Mouse (Mus musculus) midbrain, embryonic 12.5 days (tissue): ENCODE results near the gene Pdlim4. TPM values are rescaled to one million over a fixed set of nuclear protein-coding genes. Genes with fewer than 3 reads are reported as not detected.
A peak's percentile ranks its signal among the peaks of the same experiment; 100 is the strongest.

Experiments used
- ATAC-seq: fragments of 200-750 bp; cut with Nextera tagmentation; 2 replicates; pipeline ENCODE4 v1.8.0; 2017; ENCODE audit warnings: low read depth, moderate TSS enrichment, moderate library complexity; ENCODE audit not compliant: low FRiP score
- H3K27ac ChIP-seq: fragments of 300-500 bp; sonication (generic); replicated peaks from 2 replicates; pipeline ENCODE4 v1.5.1; 2016; ENCODE audit warnings: mild to moderate bottlenecking
- H3K27me3 ChIP-seq: fragments of 300-500 bp; sonication (generic); 2 replicates; pipeline ENCODE4 v1.6.1; 2016; ENCODE audit warnings: mild to moderate bottlenecking
- H3K36me3 ChIP-seq: fragments of 300-500 bp; sonication (generic); 2 replicates; pipeline ENCODE4 v1.6.1; 2016
- H3K4me1 ChIP-seq: fragments of 300-500 bp; sonication (generic); 2 replicates; pipeline ENCODE4 v1.6.1; 2016
- H3K4me2 ChIP-seq: fragments of 300-500 bp; sonication (generic); replicated peaks from 2 replicates; pipeline ENCODE4 v1.6.1; 2016; ENCODE audit warnings: mild to moderate bottlenecking, moderate library complexity
- H3K4me3 ChIP-seq: fragments of 300-500 bp; sonication (generic); 2 replicates; pipeline ENCODE4 v1.5.1; 2016; ENCODE audit warnings: mild to moderate bottlenecking
- H3K9ac ChIP-seq: fragments of 300-500 bp; sonication (generic); replicated peaks from 2 replicates; pipeline ENCODE4 v1.6.1; 2016; ENCODE audit warnings: mild to moderate bottlenecking, moderate library complexity
- H3K9me3 ChIP-seq: fragments of 300-500 bp; sonication (generic); 2 replicates; pipeline ENCODE4 v1.6.1; 2016; ENCODE audit warnings: mild to moderate bottlenecking
- whole genome bisulfite sequencing: fragments of 180-500 bp; shearing (Covaris S2); methylation state at CpG from one replicate; pipeline ENCODE4 v1.1.7; 2016; 5-methylcytosine and 5-hydroxymethylcytosine counted together
- polyA plus RNA-seq: library from polyadenylated mRNA; unstranded; fragments of >200 nt; fragmentation: Nextera tagmentation; extraction: Ambion mirVana; gene quantifications from 2 replicates; pipeline ENCODE4 v1.2.1, GENCODE M21; 2016

The Pdlim4 gene
- polyA plus RNA-seq, 1 experiment from 2014 or later, result 36.4 TPM

DNA sequence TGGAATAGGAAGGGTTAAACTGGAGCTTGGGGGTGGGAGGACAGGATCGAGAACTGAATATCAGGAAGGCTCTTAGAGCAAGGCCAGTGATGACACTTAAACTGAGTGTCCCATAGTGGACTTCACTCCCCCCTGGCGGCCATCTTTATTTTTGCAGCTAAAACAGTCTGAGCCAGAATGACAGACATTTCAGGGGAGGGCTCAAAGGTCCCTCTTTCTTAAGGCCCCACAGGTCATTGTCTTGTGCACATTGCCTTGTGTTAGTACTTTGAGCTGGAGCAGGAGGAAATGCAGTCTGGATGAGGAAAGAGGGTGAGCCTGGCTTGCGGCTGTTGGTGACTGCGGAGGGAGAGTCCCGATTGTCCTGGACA, 20.1 kb upstream of the Pdlim4 start:
- H3K4me3 ChIP-seq, result no peak overlapping the region
- ATAC-seq, result peak; percentile 47; the same call in 1 of the 2 replicates
- H3K27ac ChIP-seq, result no peak overlapping the region
- peaks cover 3% of the 10 kb centered on the region; the same call in 1 of the 2 replicates for H3K4me1 ChIP-seq
- H3K9me3 ChIP-seq, result no peaks in the 10 kb centered on the region
- H3K9ac ChIP-seq, result no peak overlapping the region
- H3K36me3 ChIP-seq, result no peaks in the 10 kb centered on the region
- whole genome bisulfite sequencing, result 53% methylated on average over 5 of the region's 5 CpGs
- H3K4me2 ChIP-seq, result no peak overlapping the region
- H3K27me3 ChIP-seq, result no peaks in the 10 kb centered on the region

DNA sequence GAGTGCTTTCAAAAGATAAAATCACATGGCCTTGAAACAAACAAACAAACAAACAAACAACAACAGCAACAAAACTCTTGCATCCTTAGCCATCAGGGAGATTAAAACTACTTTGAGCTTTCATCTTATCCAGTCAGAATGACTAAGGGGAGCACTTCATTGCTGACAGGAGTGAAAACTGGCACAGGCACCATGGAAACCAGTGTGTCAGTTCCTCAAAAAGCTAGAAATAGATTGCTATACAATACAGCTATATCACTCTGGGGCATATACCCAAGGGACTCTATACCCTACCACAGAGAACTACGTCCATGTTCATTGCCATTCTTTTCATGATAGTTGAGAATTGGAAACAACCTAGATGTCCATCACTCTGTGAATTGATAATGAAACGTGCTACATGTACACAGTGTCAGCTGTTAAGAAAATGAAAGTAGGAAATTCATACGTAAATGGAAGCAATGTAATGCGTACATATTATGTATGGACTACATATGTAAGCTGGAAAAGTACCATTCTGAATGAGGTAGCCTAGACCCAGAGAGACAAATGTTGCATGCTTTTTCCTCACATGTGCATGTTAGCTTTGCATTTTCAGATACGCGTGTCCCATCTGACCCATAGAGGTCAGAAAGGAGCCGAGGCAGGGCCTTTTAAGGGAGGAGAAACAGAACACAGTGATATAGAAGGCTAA, 19.6 kb upstream of the Pdlim4 start:
- Histone ChIP-seq H3K4me3 (no peak overlapping the region), H3K27ac (no peak overlapping the region), H3K36me3 (no peaks in the 10 kb centered on the region), H3K27me3 (no peaks in the 10 kb centered on the region), H3K4me2 (no peak overlapping the region), H3K9ac (no peak overlapping the region), H3K9me3 (no peaks in the 10 kb centered on the region), H3K4me1 (peaks cover 3% of the 10 kb centered on the region; the same call in 1 of the 2 replicates)
- ATAC-seq, result no peak
- WGBS, result 80% methylated on average over 7 of the region's 7 CpGs

DNA sequence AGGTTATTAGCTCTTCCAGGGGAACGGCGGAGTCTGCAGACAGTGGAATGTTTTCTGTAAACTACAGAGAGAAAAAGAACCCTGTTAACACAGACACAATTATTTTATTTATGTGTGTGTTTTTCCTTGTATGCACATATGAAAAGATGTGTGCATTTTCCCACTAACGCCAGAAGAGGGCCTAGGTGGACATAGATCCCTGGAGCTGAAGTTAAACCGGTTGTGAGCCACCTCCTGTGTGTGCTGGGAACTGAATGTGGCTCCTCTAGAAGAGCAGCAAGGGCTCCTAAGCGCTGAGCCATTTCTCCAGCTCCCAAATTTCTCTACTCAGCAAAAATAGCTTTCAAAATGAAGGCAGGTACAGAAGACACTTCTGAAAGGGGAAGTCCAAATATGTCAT, 17.0 kb upstream of the Pdlim4 start:
- no peak for ATAC-seq
- no peak overlapping the region for H3K4me3 ChIP-seq
- no peaks in the 10 kb centered on the region for H3K4me1 ChIP-seq
- H3K4me2 ChIP-seq, result no peak overlapping the region
- 0 out of 2 replicates have a peak, but pooled peaks cover 4% of the 10 kb centered on the region for H3K27me3 ChIP-seq
- WGBS, result 51% methylated on average over 5 of the region's 5 CpGs
- no peak overlapping the region for H3K27ac ChIP-seq
- H3K9me3 ChIP-seq, result no peaks in the 10 kb centered on the region
- H3K36me3 ChIP-seq, result no peaks in the 10 kb centered on the region
- no peak overlapping the region for H3K9ac ChIP-seq

DNA sequence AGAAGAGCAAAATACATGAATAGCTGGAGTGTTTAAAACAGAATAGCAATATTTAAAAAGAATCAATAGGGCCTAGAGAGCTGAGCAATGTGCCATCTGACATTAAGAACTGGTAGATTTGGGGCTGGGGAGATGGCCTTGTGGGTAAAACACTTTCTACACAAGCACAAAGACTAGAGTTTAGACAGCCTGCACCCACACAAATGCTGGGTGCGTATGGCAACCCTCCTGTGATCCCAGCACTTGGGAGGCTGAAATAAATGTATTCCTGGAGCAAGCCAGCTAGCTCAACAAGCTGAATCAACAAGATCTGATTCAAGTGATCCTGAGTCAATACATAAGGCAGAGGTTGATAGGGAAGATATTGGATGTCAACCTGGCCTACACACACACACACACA, 16.2 kb upstream of the Pdlim4 start:
- no peak overlapping the region for H3K4me3 ChIP-seq
- 0 out of 2 replicates have a peak, but pooled peaks cover 4% of the 10 kb centered on the region for H3K27me3 ChIP-seq
- H3K9ac ChIP-seq, result no peak overlapping the region
- H3K9me3 ChIP-seq, result no peaks in the 10 kb centered on the region
- ATAC-seq, result no peak
- H3K4me2 ChIP-seq, result no peak overlapping the region
- H3K4me1 ChIP-seq, result no peaks in the 10 kb centered on the region
- 100% methylated on average over 1 of the region's 1 CpGs for WGBS
- H3K36me3 ChIP-seq, result no peaks in the 10 kb centered on the region
- H3K27ac ChIP-seq, result no peak overlapping the region

DNA sequence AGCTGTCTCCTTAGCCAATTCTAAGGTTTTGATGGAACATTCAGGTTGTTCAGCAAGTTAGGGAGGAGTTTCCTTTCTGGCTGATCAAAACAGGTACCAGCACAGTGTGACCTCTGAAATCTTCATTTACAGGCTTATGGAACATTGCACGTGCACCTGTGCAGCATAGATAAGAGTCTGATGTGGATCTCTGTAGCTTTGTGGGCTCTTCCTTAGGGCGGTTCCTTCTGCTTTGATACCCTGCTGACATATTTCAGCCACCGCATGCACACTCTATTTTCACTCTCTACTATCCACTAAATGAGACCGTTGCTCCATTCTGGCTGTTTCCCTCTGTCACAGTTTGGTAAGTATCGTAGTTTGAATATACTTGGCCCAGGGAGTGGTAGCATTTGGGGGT, 13.9 kb upstream of the Pdlim4 start:
- Histone ChIP-seq H3K4me1 (no peaks in the 10 kb centered on the region), H3K27me3 (0 out of 2 replicates have a peak, but pooled peaks cover 4% of the 10 kb centered on the region), H3K36me3 (no peaks in the 10 kb centered on the region), H3K4me2 (no peak overlapping the region), H3K9me3 (no peaks in the 10 kb centered on the region), H3K4me3 (no peak overlapping the region), H3K9ac (no peak overlapping the region), H3K27ac (no peak overlapping the region)
- WGBS, result 87% methylated on average over 5 of the region's 5 CpGs
- ATAC-seq, result no peak

DNA sequence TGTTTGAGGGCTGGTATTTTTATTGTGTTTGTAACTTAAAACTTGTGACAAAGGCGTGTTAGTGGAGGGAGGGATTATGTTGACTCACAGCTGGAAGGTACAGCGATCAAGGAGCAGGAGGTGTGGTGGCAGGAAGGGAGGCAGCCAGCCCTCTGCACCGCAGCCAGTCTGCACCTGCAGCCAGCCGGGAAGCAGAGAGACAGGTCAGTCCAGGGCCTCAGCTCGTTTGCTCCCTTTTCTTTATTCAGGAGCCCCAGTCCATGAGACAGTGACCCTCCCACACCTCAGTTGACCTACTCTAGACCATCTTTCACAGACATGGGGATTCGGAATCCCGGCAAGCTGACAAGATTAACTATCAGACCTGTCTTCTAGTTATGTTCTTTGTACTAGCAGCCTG, 11.6 kb upstream of the Pdlim4 start:
- Histone ChIP-seq H3K27ac (no peak overlapping the region), H3K9me3 (no peaks in the 10 kb centered on the region), H3K4me2 (no peak overlapping the region), H3K27me3 (peaks cover 4% of the 10 kb centered on the region; the same call in 1 of the 2 replicates), H3K36me3 (no peaks in the 10 kb centered on the region), H3K4me1 (no peaks in the 10 kb centered on the region), H3K9ac (no peak overlapping the region), H3K4me3 (no peak overlapping the region)
- WGBS, result 43% methylated on average over 7 of the region's 7 CpGs
- ATAC-seq, result no peak

DNA sequence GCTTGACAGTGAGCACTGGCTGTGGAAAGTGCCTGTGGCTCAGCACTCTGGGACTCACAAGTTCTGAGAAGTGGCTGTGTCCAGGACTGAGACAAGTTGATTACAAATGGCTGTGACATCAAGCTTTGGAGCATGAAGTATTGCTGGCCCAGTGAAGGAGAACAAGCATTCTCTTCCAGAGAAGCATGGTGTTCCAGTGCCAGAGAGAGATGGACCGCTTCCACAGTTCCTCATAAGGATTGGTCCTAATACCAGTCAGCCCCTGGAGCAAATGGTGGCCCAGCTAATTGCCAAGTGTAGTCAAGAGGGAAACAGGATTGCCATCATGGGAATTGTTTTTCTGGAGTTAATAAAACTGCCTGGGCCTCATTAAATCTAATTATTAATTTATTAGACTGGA, 7.3 kb upstream of the Pdlim4 start:
- Histone ChIP-seq H3K27me3 (no peaks in the 10 kb centered on the region; the same call in 1 of the 2 replicates), H3K9me3 (no peaks in the 10 kb centered on the region), H3K4me3 (no peak overlapping the region), H3K27ac (no peak overlapping the region), H3K4me2 (no peak overlapping the region), H3K36me3 (no peaks in the 10 kb centered on the region), H3K9ac (no peak overlapping the region), H3K4me1 (peaks cover 5% of the 10 kb centered on the region; the same call in 1 of the 2 replicates)
- ATAC-seq, result no peak
- WGBS, result 95% methylated on average over 1 of the region's 1 CpGs

DNA sequence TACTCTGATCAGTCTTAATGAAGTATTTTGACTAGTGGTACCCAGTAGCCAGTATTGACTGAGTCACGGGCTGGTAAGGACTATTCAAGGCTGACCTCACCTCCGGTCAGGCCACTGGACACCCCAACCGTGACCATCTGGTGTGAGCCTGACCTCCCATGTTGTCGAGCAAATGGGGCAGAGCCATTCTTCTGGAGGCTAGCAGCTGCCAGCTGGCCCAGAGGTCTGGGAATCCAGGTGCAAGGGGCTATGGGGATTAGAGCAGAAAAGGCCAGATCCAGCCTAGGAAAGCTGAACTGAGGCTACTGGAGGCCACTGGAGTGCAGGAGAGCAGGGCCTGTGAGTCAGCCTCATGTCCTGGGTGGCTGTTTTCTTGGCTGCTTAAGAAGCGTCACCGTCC, 6.5 kb upstream of the Pdlim4 start:
- Histone ChIP-seq H3K9me3 (no peaks in the 10 kb centered on the region), H3K27me3 (peaks cover 1% of the 10 kb centered on the region), H3K4me3 (no peak overlapping the region), H3K27ac (no peak overlapping the region), H3K36me3 (no peaks in the 10 kb centered on the region), H3K4me1 (peaks cover 5% of the 10 kb centered on the region; the same call in 1 of the 2 replicates), H3K4me2 (no peak overlapping the region), H3K9ac (no peak overlapping the region)
- ATAC-seq, result no peak
- WGBS, result 71% methylated on average over 6 of the region's 6 CpGs

DNA sequence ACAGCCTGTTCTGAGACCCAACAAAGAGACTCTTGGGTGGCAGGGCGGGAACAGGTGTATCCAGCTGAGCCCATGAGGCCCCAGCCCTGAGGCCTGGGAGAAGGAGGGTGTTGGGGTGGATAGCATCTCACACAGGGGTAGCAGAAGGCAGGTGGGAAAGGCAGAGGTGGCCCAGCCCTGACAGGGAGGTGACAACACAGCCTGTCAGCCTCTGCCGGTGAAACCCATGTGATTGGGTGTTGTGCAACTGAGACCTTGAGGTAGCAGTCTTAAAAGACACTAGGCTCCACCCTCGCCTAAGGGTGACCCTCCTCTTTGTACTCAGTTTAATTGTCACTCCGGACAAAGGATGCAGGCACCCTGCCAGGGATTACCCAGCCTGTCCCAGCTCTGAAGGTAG, 4.5 kb upstream of the Pdlim4 start:
- H3K4me3 ChIP-seq, result no peak overlapping the region
- H3K9ac ChIP-seq, result no peak overlapping the region
- no peak for ATAC-seq
- H3K9me3 ChIP-seq, result no peaks in the 10 kb centered on the region
- H3K36me3 ChIP-seq, result no peaks in the 10 kb centered on the region
- H3K27ac ChIP-seq, result no peak overlapping the region
- peaks cover 6% of the 10 kb centered on the region for H3K27me3 ChIP-seq
- H3K4me2 ChIP-seq, result no peak overlapping the region
- H3K4me1 ChIP-seq, result peaks cover 14% of the 10 kb centered on the region; the same call in 1 of the 2 replicates
- 39% methylated on average over 4 of the region's 4 CpGs for WGBS

DNA sequence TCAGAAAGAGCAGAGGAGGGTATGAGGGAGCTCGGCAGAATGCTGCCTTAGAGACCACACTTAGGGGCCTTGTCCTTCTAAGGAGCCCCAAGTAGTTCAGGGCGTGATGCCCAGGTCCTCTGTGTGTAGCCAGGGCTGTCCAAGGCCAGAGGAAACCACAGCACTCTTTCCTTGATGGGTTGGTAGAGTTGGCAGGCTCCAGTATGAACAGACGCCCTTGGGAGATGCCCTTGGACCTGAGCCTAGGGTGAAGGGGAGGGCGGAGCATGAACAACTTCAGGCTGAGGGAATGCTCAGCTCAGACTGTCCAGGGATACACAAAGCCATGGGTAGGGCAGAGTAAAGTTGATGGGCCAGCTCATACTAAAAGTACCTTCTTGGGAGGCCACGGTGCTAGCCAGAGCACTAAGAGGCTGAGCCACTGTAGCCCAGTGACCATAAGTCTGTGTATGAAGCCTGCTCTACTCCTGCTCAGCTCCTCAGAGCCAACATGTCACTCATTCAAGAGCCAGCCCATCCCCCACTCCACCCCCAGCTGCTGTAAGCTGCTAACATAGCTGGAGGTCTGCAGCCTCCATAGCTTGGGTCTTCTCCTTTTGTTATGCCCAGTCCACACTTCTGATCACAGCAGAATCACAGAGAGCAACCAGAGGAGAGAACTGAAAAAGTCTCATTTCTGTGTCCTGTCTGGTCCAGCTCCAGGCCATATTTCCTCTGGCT, 3.1 kb upstream of the Pdlim4 start:
- Histone ChIP-seq H3K4me2 (no peak overlapping the region), H3K9ac (no peak overlapping the region), H3K9me3 (no peaks in the 10 kb centered on the region), H3K4me3 (no peak overlapping the region), H3K27ac (no peak overlapping the region), H3K4me1 (peaks cover 28% of the 10 kb centered on the region), H3K36me3 (no peaks in the 10 kb centered on the region), H3K27me3 (peaks cover 18% of the 10 kb centered on the region)
- 84% methylated on average over 5 of the region's 5 CpGs for WGBS
- ATAC-seq, result no peak

DNA sequence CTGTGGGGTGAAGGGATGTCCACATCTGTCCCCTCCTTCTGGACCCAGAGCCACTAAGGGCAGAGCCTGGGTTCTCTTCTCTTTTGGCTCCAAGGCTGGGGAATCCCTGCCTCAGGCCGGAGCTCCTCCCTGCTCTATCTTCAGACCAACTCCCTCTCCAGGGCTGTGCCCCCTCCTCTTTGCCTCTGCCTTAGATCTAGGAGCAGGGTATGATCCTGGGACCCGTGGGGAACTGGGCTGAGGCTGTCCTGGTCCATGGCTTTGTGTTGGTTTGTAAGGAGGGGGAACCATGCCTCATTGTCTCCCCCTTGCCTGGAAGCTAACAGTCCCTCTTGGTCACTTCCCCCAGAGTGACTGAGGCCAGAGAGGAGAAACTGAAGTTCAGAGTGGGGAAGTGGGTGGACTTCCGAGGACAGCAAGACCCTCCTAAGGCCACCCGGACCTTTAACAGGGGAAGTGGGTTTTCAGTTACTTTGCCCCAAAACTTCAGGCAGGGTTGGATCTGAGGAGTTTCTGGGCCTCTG, 756 bp downstream of the Pdlim4 start:
- Histone ChIP-seq H3K9me3 (no peaks in the 10 kb centered on the region), H3K4me2 (peak overlapping the region; percentile 79), H3K27ac (no peak overlapping the region), H3K36me3 (no peaks in the 10 kb centered on the region), H3K4me1 (peaks cover 29% of the 10 kb centered on the region), H3K4me3 (peak overlapping the region; percentile 57), H3K27me3 (peaks cover 24% of the 10 kb centered on the region), H3K9ac (peak overlapping the region; percentile 68)
- 36% methylated on average over 4 of the region's 4 CpGs for WGBS
- ATAC-seq, result 0 out of 2 replicates have a peak, but pooled peaks have one; percentile 28

DNA sequence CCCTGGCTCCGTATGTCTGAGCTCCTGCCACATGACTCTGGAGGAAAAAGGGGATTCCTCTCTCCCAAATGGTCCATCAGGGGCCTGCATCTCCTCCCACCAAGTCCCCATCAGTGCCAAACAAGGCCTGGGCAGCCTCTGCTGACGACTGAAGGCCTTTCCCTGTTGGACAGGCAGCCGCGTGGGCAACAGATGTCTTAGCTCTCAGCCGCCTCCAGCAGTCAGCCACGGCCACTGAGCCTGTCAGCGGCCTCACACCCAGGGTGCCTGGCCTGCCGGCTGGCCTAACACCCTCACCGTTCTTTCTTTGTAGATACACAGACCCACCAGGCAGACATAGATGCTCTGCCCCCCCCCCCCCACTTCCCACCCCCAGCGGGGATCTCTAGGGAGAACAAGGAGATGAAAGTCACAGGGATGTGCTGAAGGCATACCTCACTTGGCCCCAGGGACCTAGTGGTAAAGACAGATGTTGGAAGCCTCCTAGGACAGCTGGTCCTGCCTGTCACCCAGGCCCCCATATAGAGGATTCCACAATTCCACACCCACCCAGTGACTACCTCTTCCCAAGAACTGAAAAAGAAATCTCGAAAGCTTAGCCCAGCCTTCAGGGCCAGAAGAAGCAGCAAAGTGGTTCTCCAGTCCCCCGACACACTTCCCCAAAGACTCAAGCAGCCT, 1.4 kb downstream of the Pdlim4 start:
- Histone ChIP-seq H3K27ac (no peak overlapping the region), H3K9ac (0 out of 2 replicates have a peak overlapping the region, but pooled peaks have one; percentile 20), H3K9me3 (no peaks in the 10 kb centered on the region), H3K4me1 (peaks cover 29% of the 10 kb centered on the region), H3K27me3 (peaks cover 24% of the 10 kb centered on the region), H3K4me3 (peak overlapping the region; percentile 57), H3K36me3 (no peaks in the 10 kb centered on the region), H3K4me2 (peak overlapping the region; percentile 79)
- ATAC-seq, result no peak
- 30% methylated on average over 12 of the region's 12 CpGs for WGBS
